Mouse (Mus musculus) thymus, adult 2 months (tissue): ENCODE data around the gene Il18. TPM values are rescaled to one million over a fixed set of nuclear protein-coding genes. Genes with fewer than 3 reads are reported as not detected.

ENCODE experiments used
- DNase-seq: peaks from one replicate; pipeline ENCODE4 v3.0.0; 2021
- H3K27ac ChIP-seq: fragments of 200-500 bp; 2 replicates; pipeline ENCODE4 v1.5.1; 2012; ENCODE audit warnings: low read length, control low read depth; ENCODE audit not compliant: control insufficient read depth, insufficient read depth
- H3K27me3 ChIP-seq: fragments of 200-500 bp; 2 replicates; pipeline ENCODE4 v1.6.1; 2012; ENCODE audit warnings: mild to moderate bottlenecking, low read length, moderate library complexity, mixed read lengths; ENCODE audit not compliant: control insufficient read depth, insufficient read depth
- H3K36me3 ChIP-seq: fragments of 200-500 bp; 2 replicates; pipeline ENCODE4 v1.6.1; 2012; ENCODE audit warnings: mild to moderate bottlenecking, low read length, moderate library complexity; ENCODE audit not compliant: control insufficient read depth, insufficient read depth
- H3K4me1 ChIP-seq: fragments of 200-500 bp; replicated peaks from 2 replicates; pipeline ENCODE4 v1.6.1; 2012; ENCODE audit warnings: low read length; ENCODE audit not compliant: control insufficient read depth, insufficient read depth
- H3K4me3 ChIP-seq: fragments of 200-500 bp; 2 replicates; pipeline ENCODE4 v1.5.1; 2012; ENCODE audit warnings: mild to moderate bottlenecking, low read length, control low read depth, moderate library complexity; ENCODE audit not compliant: control insufficient read depth, insufficient read depth
- CTCF ChIP-seq: fragments of 200-500 bp; IDR thresholded peaks from 2 replicates; pipeline ENCODE4 v1.5.1; 2012; ENCODE audit warnings: mild to moderate bottlenecking, control low read depth, low read length, moderate library complexity, borderline replicate concordance; ENCODE audit not compliant: control insufficient read depth, poor library complexity, insufficient read depth; ENCODE audit errors: extremely low read depth
- POLR2A ChIP-seq: fragments of 200-500 bp; IDR thresholded peaks from 2 replicates; pipeline ENCODE4 v1.6.1; 2012; ENCODE audit warnings: mild to moderate bottlenecking, low read length, control low read depth, moderate library complexity; ENCODE audit not compliant: control insufficient read depth, poor library complexity, insufficient read depth; ENCODE audit errors: extremely low read depth
- WGBS: fragments of 180-500 bp; shearing (Covaris S2); methylation state at CpG from one replicate; pipeline ENCODE4 v1.1.7; 2018; 5-methylcytosine and 5-hydroxymethylcytosine counted together
- polyA plus RNA-seq: library from polyadenylated mRNA; depleted of rRNA; stranded (reverse); fragments of >200 nt; gene quantifications from 2 replicates; pipeline ENCODE4 v1.2.3, GENCODE M21; 2012; rRNA removed

The Il18 gene
- polyA plus RNA-seq, result 3.2 and 5.0 TPM in 2 replicates

DNA sequence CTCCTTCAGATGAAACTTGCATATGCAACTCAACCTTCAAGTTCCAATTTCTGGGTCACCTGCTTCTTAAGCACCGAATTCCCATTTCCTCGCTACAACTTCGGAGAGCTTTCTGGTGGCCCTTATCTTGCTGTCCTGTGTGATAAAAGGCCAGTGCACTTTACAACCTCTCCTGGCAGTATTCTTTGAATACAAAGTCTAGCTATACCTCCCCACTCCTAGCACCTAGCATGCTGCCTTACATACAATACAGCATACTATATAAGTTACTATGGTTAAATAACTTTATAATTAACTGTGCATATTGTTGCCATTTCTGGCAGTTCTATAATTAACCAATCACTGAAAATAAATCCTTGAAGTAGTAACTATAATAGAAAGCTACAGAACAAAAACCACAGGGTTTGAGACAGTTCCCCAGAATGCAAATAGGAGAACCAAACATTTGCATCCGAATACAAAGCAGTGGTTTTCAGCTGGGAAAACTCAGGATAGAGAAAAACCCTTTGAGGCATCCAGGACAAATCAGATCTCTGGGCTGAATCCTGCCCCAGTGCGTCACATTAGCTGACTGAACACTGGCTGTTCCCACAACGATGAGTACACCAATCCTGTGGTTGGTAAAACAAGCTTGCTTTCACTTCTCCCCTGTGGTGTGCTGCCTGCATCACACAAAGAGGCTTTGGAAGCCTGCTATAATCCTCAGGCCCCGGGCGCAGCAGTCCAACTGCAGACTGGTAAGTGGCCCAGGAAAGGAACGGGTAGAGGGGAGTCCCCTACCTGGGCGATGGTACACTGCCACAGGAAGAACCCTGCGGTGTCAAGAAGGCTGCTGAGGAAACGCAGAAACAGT lies at the start of gene Il18:
Il18 (plus strand) TSS at position 587 of the 853 bp plus-strand sequence.
- peak; percentile 21 for DNase-seq
- no peak for TF ChIP-seq CTCF
- no peak for TF ChIP-seq POLR2A
- Histone ChIP-seq H3K27me3 (no peaks in the 10 kb centered on the region), H3K4me1 (peaks cover 6% of the 10 kb centered on the region), H3K27ac (peak within 1 kb of the TSS; percentile 33; the same call in 1 of the 2 replicates), H3K36me3 (no peaks in the 10 kb centered on the region), H3K4me3 (peak within 1 kb of the TSS; percentile 18)
- 28% methylated on average over 12 of the region's 12 CpGs for WGBS

DNA sequence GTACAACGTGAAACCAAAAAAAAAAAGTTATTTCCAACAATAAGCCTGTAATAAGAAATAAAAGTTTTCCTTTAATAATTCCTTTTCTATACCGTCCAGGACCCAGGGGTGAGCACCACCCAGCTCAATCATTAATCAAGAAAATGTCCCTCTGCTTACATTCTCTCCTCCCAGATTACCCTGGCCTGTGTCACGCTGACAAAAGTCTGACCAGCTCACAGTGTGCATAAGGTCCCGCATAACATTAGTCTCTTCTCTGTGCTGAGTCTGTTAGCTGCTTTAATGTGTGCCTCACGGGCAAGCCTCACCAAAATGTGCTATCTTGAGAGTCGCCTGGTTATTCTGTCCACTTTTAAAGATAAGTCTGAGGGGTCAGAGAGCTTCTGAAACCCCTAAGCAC lies 49.2 kb upstream of the Il18 start:
- H3K4me1 ChIP-seq, result no peaks in the 10 kb centered on the region; the same call in 1 of the 2 replicates
- WGBS, result 95% methylated on average over 6 of the region's 6 CpGs
- H3K27me3 ChIP-seq, result no peaks in the 10 kb centered on the region
- no peak for DNase-seq
- no peak overlapping the region for H3K27ac ChIP-seq
- TF ChIP-seq CTCF, result no peak
- TF ChIP-seq POLR2A, result no peak
- H3K36me3 ChIP-seq, result no peaks in the 10 kb centered on the region
- no peak overlapping the region for H3K4me3 ChIP-seq

DNA sequence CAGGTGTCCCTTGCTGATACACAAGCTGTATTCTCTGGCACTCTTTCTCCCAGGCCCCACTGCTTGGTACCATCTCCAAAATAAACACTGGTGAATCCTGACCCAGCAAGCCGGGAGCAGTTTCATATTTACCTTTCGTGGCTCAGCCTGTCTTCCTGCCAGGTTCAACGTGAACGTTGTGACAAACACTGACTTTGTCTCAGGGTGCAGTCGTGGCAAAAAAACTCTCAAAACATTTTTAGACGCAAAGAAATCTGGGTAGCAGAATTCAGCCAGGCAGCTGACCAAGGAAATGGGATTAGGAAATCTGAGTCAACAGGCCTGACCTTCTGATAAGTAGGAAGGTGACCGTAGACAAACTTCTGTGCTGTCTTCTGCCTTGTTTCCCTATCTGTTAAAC lies 47.1 kb upstream of the Il18 start:
- Histone ChIP-seq H3K27ac (no peak overlapping the region), H3K4me3 (no peak overlapping the region), H3K4me1 (no peaks in the 10 kb centered on the region; the same call in 1 of the 2 replicates), H3K27me3 (no peaks in the 10 kb centered on the region), H3K36me3 (no peaks in the 10 kb centered on the region)
- no peak for DNase-seq
- TF ChIP-seq CTCF (no peak), POLR2A (no peak)
- 67% methylated on average over 7 of the region's 7 CpGs for WGBS

DNA sequence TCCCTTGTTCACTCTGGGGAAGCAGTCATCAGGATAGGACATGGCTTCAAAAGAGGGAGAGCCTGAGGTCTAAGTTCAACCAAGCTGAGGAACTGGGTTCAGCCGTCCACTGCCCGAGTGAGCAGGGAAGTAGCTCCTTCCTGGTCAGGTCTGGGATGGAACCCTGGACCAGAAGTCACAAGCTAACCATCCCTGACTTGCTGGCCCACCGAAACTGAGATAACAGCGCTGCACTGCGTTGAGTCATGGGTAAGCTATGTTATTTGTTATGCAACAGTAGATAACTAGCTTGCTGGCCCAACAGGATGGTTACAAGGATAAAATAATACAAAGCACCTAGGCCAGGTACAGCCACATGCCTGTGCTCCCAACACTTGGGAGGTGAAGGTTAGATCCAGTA lies 39.2 kb upstream of the Il18 start:
- 94% methylated on average over 5 of the region's 5 CpGs for WGBS
- H3K27me3 ChIP-seq, result no peaks in the 10 kb centered on the region
- H3K4me1 ChIP-seq, result no peaks in the 10 kb centered on the region
- DNase-seq, result no peak
- H3K36me3 ChIP-seq, result no peaks in the 10 kb centered on the region
- TF ChIP-seq CTCF (no peak), POLR2A (no peak)
- H3K27ac ChIP-seq, result no peak overlapping the region
- no peak overlapping the region for H3K4me3 ChIP-seq

DNA sequence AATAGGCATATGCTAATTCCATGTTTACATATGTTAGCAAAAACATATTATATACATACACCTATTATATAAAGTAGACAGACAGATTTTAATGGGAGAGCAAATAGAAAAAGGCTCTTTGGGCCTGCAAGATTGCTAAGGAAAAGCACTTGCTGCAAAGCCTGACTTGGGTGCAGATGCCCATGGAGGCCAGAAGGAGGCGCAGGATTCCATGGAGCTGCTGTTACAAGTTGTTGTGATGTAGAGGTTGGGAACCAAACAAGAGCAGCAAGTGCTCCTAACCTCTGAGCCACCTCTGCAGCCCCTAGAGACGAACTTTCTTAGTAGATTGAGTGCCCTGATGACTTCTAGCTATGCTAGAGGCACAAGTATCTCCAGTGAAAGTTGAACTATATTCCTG lies 35.8 kb upstream of the Il18 start:
- no peak for TF ChIP-seq POLR2A
- TF ChIP-seq CTCF, result peak; percentile 65; the same call in 1 of the 2 replicates
- 83% methylated on average over 2 of the region's 2 CpGs for WGBS
- Histone ChIP-seq H3K36me3 (peaks cover 6% of the 10 kb centered on the region; the same call in 1 of the 2 replicates), H3K4me1 (no peaks in the 10 kb centered on the region), H3K27me3 (no peaks in the 10 kb centered on the region), H3K4me3 (no peak overlapping the region), H3K27ac (no peak overlapping the region)
- peak; percentile 27 for DNase-seq

DNA sequence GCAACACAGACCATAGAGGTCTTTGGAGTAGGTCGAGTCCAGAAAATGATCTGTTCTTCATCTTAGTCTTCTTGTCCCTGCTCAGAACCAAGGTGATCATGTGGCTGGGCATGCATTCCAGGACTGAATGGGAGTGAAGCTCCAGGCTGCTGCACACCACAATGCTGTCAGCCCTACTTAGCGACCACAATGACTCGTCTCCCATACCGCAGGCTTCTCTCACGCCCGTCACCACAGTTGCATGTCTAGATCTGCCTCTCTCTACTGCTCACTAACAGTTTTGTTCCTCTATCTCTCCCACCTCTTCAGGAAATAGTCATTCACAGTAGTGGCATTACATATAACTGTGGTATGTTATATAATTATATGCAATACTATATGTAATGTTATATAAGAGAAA lies 33.9 kb upstream of the Il18 start:
- Histone ChIP-seq H3K36me3 (peaks cover 11% of the 10 kb centered on the region; the same call in 1 of the 2 replicates), H3K27me3 (no peaks in the 10 kb centered on the region), H3K4me3 (no peak overlapping the region), H3K4me1 (0 out of 2 replicates have a peak, but pooled peaks cover 3% of the 10 kb centered on the region), H3K27ac (no peak overlapping the region)
- 25% methylated on average over 6 of the region's 6 CpGs for WGBS
- no peak for DNase-seq
- TF ChIP-seq POLR2A, result no peak
- TF ChIP-seq CTCF, result no peak

DNA sequence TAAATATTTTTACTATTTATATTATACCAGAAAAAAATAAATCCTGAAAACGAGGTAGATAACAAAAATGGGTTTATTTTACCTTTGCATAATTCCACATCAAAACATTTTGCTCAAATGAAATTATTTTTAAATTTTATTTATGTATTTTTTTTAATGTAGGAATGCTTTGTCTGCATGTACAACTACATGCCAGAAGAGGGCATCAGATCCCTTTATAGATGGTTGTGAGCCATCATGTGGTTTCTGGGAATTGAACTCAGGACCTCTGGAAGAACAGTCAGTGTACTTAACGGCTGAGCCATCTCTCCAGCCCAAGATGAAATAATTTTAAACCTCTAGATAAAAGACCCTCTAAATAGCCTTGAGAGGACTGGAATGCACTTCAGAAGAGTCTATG lies 33.1 kb upstream of the Il18 start:
- H3K4me1 ChIP-seq, result peaks cover 3% of the 10 kb centered on the region; the same call in 1 of the 2 replicates
- H3K36me3 ChIP-seq, result peaks cover 11% of the 10 kb centered on the region; the same call in 1 of the 2 replicates
- 68% methylated on average over 2 of the region's 2 CpGs for WGBS
- no peak overlapping the region for H3K4me3 ChIP-seq
- no peak for DNase-seq
- H3K27ac ChIP-seq, result no peak overlapping the region
- H3K27me3 ChIP-seq, result no peaks in the 10 kb centered on the region
- TF ChIP-seq POLR2A (no peak), CTCF (no peak)
